Mouse (Mus musculus) kidney, postnatal 36 days (tissue): ENCODE measurements at regions not wholly inside any gene's neighbourhood (a gene's known extent, or its start where the extent isn't known, plus 50 kb on each side); places are given as distances from the start of the nearest gene placed in this dataset.
"Not testable (repeated sequence)": the region's sequence is repeated elsewhere in the genome, so short reads cannot be mapped to it uniquely, and the experiment has no call there.

ENCODE experiments used
- DNase-seq, 2 experiments: peaks; one replicate each; pipeline ENCODE4 v3.0.0; 2021 to 2022; ENCODE audit warnings: mixed read lengths in 2 of 2

DNA sequence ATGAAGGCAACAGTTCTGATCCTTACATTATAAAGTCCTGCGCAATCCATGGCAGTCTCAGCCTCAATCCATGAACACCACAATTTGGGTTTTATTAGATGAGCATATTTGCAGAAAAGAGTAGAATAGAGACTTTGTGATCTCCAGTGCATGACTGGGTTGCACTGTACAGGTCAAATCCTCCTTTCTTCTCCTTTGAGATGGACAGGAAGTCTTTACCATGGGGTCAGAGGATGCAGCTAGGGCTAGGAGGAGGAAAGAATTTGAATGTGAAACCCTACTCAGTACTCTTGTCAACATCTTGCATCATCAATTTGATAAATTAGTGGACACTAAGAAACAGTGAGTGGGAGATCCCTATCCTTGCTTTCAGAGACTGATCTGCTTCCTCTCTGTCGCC lies 965.3 kb upstream of the Robo1 start:
- no peak for DNase-seq

DNA sequence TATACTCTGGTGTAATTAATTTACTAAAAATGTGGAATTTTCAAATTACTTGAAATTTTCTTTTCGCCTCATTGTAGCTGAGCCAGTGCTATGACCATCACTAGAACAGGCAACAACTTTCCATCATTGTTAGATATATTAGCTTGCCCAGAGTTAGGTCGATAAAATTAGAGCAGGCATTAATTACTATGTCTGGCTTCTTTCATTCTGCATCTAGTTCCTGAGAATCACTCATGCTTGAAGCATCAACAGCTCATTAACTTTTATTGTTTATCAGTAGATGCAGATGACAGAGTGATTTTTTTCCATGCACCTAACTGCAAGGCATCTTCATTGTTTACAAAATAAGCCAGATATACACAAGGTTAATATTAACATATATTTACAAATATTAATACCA lies 963.5 kb upstream of the Robo1 start:
- no peak for DNase-seq

DNA sequence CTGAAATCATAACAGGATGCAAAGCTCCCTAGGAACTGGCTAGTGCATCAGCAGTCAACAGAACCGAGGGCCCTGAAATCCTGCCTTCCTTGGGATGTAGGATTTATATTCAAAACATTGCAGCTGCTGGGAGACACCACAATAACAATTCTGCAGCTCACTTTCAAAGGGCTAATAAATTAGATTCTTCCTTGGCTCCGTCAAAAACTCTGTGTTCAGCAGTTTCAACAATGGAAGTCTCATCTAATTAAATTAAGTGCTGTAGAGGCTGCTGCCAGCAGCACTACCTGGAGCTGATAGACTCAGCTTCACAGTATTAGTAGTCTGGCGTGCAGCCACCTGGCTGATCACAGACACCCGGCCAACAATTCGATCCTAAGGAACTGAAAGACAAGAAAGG lies 916.2 kb upstream of the Robo1 start:
- peak in 1 of 2 experiments; percentile 2 for DNase-seq

DNA sequence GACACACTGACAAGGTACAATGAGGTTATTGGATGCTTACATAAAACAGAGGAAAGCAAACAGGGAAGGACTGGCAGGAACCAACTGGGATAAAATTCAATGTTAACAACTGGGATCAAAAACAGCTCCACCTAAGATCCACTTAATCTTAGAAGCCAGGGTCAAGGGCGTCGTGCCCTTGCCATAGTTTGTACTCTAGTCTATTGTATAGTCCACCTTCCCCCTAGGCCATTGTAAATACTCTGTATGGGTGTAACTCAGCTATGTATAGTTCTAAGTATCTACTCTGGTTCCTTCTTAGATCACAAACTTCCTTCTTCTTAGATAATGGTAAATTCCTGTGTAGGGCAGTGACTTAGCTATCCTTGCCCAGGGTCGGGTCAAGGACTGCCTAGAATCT lies 873.3 kb upstream of the Robo1 start:
- DNase-seq: not testable (repeated sequence)
